Mouse (Mus musculus) heart, postnatal 25 days (tissue): ENCODE data around the gene Iqsec1. TPM values are rescaled to one million over a fixed set of nuclear protein-coding genes. Genes with fewer than 3 reads are reported as not detected.

ENCODE experiments used
- DNase-seq: peaks from one replicate; pipeline ENCODE4 v3.0.0; 2022; ENCODE audit warnings: low spot score
- intact Hi-C: fragments of 180-260 bp; cut with DNase I; formaldehyde crosslinking; loops from one replicate; pipeline ENCODE4 v1.15.1; 2025
- total RNA-seq, 2 experiments: library from RNA; stranded (reverse); gene quantifications; 2 replicates each; pipeline ENCODE4 v1.2.3; 2021

Gene Iqsec1
- total RNA-seq, 2 experiments from 2014 or later, result 125 to 137 TPM

- DNase-seq, result no peak
- intact Hi-C loops, result no loop called here
Measured at GRCm38 (mm10) chr6:90974279-90974678, 14.2 kb downstream of the Iqsec1 start.

- intact Hi-C loops, result no loop called here
- DNase-seq, result no peak
Measured at GRCm38 (mm10) chr6:90969341-90969871, 19.1 kb downstream of the Iqsec1 start.

- DNase-seq, result no peak
- intact Hi-C loops, result no loop called here
Measured at GRCm38 (mm10) chr6:90953349-90953748, 35.1 kb downstream of the Iqsec1 start.

- DNase-seq, result no peak
- intact Hi-C loops, result no loop called here
Measured at GRCm38 (mm10) chr6:90950936-90951335, 37.5 kb downstream of the Iqsec1 start.

GRCm38 (mm10) chr6:90948097-90948496 lies 40.4 kb downstream of the Iqsec1 start:
- intact Hi-C loops, result no loop called here
- no peak for DNase-seq

- intact Hi-C loops, result no loop called here
- DNase-seq, result no peak
Measured at GRCm38 (mm10) chr6:90945560-90946230, 42.8 kb downstream of the Iqsec1 start.

GRCm38 (mm10) chr6:90941257-90941656 lies 47.2 kb downstream of the Iqsec1 start:
- intact Hi-C loops, result no loop called here
- no peak for DNase-seq

- intact Hi-C loops, result no loop called here
- no peak for DNase-seq
Measured at GRCm38 (mm10) chr6:90933656-90934055, 54.8 kb downstream of the Iqsec1 start.

- no peak for DNase-seq
- intact Hi-C loops, result no loop called here
Measured at GRCm38 (mm10) chr6:90928806-90929205, 59.7 kb downstream of the Iqsec1 start.

- no peak for DNase-seq
- intact Hi-C loops, result no loop called here
Measured at GRCm38 (mm10) chr6:90925472-90925871, 63.0 kb downstream of the Iqsec1 start.

- intact Hi-C loops, result no loop called here
- DNase-seq, result no peak
Measured at GRCm38 (mm10) chr6:90924796-90925195, 63.7 kb downstream of the Iqsec1 start.

GRCm38 (mm10) chr6:90924379-90924778 lies 64.1 kb downstream of the Iqsec1 start:
- DNase-seq, result no peak
- intact Hi-C loops, result no loop called here

GRCm38 (mm10) chr6:90921259-90921946 lies 67.1 kb downstream of the Iqsec1 start:
- no peak for DNase-seq
- intact Hi-C loops, result no loop called here

- intact Hi-C loops, result no loop called here
- no peak for DNase-seq
Measured at GRCm38 (mm10) chr6:90920510-90921220, 67.8 kb downstream of the Iqsec1 start.

GRCm38 (mm10) chr6:90919636-90920420 lies 68.7 kb downstream of the Iqsec1 start:
- intact Hi-C loops, result no loop called here
- no peak for DNase-seq

GRCm38 (mm10) chr6:90915585-90915984 lies 72.9 kb downstream of the Iqsec1 start:
- no peak for DNase-seq
- intact Hi-C loops, result no loop called here

- intact Hi-C loops, result no loop called here
Measured at GRCm38 (mm10) chr6:90913771-90914170, 74.7 kb downstream of the Iqsec1 start.

GRCm38 (mm10) chr6:90912768-90913167 lies 75.7 kb downstream of the Iqsec1 start:
- DNase-seq, result no peak
- intact Hi-C loops, result no loop called here

More at GRCm38 (mm10) chr6:90913771-90914170, 74.7 kb downstream of the Iqsec1 start:
- DNase-seq, result no peak

GRCm38 (mm10) chr6:90904143-90904542 lies 84.3 kb downstream of the Iqsec1 start:
- no peak for DNase-seq
- intact Hi-C loops, result no loop called here

- intact Hi-C loops, result no loop called here
- no peak for DNase-seq
Measured at GRCm38 (mm10) chr6:90900302-90900701, 88.2 kb downstream of the Iqsec1 start.
